Mouse (Mus musculus): Measurements from ENCODE around the gene Cntn4. TPM values are rescaled to one million over a fixed set of nuclear protein-coding genes. Genes with fewer than 3 reads are reported as not detected.

Gene Cntn4
- polyA plus RNA-seq, 1 experiment from 2014 or later: 4.6 TPM

- Histone ChIP-seq H3K36me3 (no peaks in the 10 kb centered on the region), H3K9ac (no peak overlapping the region), H3K27ac (peak overlapping the region; percentile 48; the same call in 1 of the 2 replicates), H3K4me2 (no peak overlapping the region), H3K4me1 (no peaks in the 10 kb centered on the region), H3K9me3 (replicated peaks) (no peaks in the 10 kb centered on the region), H3K27me3 (no peaks in the 10 kb centered on the region), H3K4me3 (replicated peaks) (no peak overlapping the region)
- 50% methylated on average over 3 of the region's 3 CpGs for WGBS
- ATAC-seq (replicated peaks; ENCODE audit: low FRiP score): 0 out of 2 replicates have a peak, but pooled peaks have one; percentile 46
Observed at GRCm38 (mm10) chr6:106426615-106427014, 749.2 kb downstream of the Cntn4 start.

- 84% methylated on average over 3 of the region's 3 CpGs for WGBS
- no peaks in the 10 kb centered on the region for H3K9me3 ChIP-seq (replicated peaks)
- no peaks in the 10 kb centered on the region for H3K27me3 ChIP-seq
- H3K4me3 ChIP-seq (replicated peaks): no peak overlapping the region
- H3K36me3 ChIP-seq: no peaks in the 10 kb centered on the region
- H3K4me1 ChIP-seq: no peaks in the 10 kb centered on the region
- ATAC-seq (replicated peaks; ENCODE audit: low FRiP score): no peak
- H3K4me2 ChIP-seq: no peak overlapping the region
- H3K9ac ChIP-seq: no peak overlapping the region
- no peak overlapping the region for H3K27ac ChIP-seq
Observed at GRCm38 (mm10) chr6:106431466-106431865, 754.0 kb downstream of the Cntn4 start.

- Histone ChIP-seq H3K4me3 (replicated peaks) (no peak overlapping the region), H3K36me3 (no peaks in the 10 kb centered on the region), H3K4me2 (no peak overlapping the region), H3K27me3 (no peaks in the 10 kb centered on the region), H3K9ac (no peak overlapping the region), H3K27ac (no peak overlapping the region), H3K9me3 (replicated peaks) (no peaks in the 10 kb centered on the region), H3K4me1 (no peaks in the 10 kb centered on the region)
- ATAC-seq (replicated peaks; ENCODE audit: low FRiP score): no peak
- 95% methylated on average over 1 of the region's 1 CpGs for WGBS
Observed at GRCm38 (mm10) chr6:106440786-106441185, 763.3 kb downstream of the Cntn4 start.

GRCm38 (mm10) chr6:106441246-106441645 lies 763.8 kb downstream of the Cntn4 start:
- WGBS: 76% methylated on average over 3 of the region's 3 CpGs
- Histone ChIP-seq H3K36me3 (no peaks in the 10 kb centered on the region), H3K4me3 (replicated peaks) (no peak overlapping the region), H3K27me3 (no peaks in the 10 kb centered on the region), H3K4me2 (no peak overlapping the region), H3K9ac (no peak overlapping the region), H3K4me1 (no peaks in the 10 kb centered on the region), H3K9me3 (replicated peaks) (no peaks in the 10 kb centered on the region), H3K27ac (no peak overlapping the region)
- no peak for ATAC-seq (replicated peaks; ENCODE audit: low FRiP score)

- Histone ChIP-seq H3K27me3 (no peaks in the 10 kb centered on the region), H3K27ac (no peak overlapping the region), H3K4me3 (replicated peaks) (no peak overlapping the region), H3K4me1 (no peaks in the 10 kb centered on the region), H3K36me3 (no peaks in the 10 kb centered on the region), H3K4me2 (no peak overlapping the region), H3K9ac (no peak overlapping the region), H3K9me3 (replicated peaks) (no peaks in the 10 kb centered on the region)
- WGBS: 76% methylated on average over 3 of the region's 3 CpGs
- no peak for ATAC-seq (replicated peaks; ENCODE audit: low FRiP score)
Observed at GRCm38 (mm10) chr6:106454131-106454838, 776.8 kb downstream of the Cntn4 start.

- Histone ChIP-seq H3K4me1 (no peaks in the 10 kb centered on the region), H3K4me2 (no peak overlapping the region), H3K27ac (no peak overlapping the region), H3K36me3 (no peaks in the 10 kb centered on the region), H3K9ac (no peak overlapping the region), H3K27me3 (no peaks in the 10 kb centered on the region), H3K9me3 (replicated peaks) (no peaks in the 10 kb centered on the region), H3K4me3 (replicated peaks) (no peak overlapping the region)
- WGBS: 72% methylated on average over 3 of the region's 3 CpGs
- ATAC-seq (replicated peaks; ENCODE audit: low FRiP score): no peak
Observed at GRCm38 (mm10) chr6:106455616-106456015, 778.2 kb downstream of the Cntn4 start.

GRCm38 (mm10) chr6:106458166-106458565 lies 780.7 kb downstream of the Cntn4 start:
- Histone ChIP-seq H3K4me1 (no peaks in the 10 kb centered on the region), H3K27me3 (no peaks in the 10 kb centered on the region), H3K4me2 (no peak overlapping the region), H3K4me3 (replicated peaks) (no peak overlapping the region), H3K27ac (no peak overlapping the region), H3K9ac (no peak overlapping the region), H3K9me3 (replicated peaks) (no peaks in the 10 kb centered on the region), H3K36me3 (no peaks in the 10 kb centered on the region)
- 71% methylated on average over 6 of the region's 6 CpGs for WGBS
- no peak for ATAC-seq (replicated peaks; ENCODE audit: low FRiP score)

- H3K4me3 ChIP-seq (replicated peaks): no peak overlapping the region
- H3K9ac ChIP-seq: no peak overlapping the region
- ATAC-seq (replicated peaks; ENCODE audit: low FRiP score): no peak
- no peak overlapping the region for H3K4me2 ChIP-seq
- H3K27me3 ChIP-seq: no peaks in the 10 kb centered on the region
- H3K27ac ChIP-seq: no peak overlapping the region
- no peaks in the 10 kb centered on the region for H3K9me3 ChIP-seq (replicated peaks)
- 92% methylated on average over 6 of the region's 6 CpGs for WGBS
- H3K4me1 ChIP-seq: no peaks in the 10 kb centered on the region
- no peaks in the 10 kb centered on the region for H3K36me3 ChIP-seq
Observed at GRCm38 (mm10) chr6:106462403-106462802, 784.9 kb downstream of the Cntn4 start.

- no peak overlapping the region for H3K27ac ChIP-seq
- H3K27me3 ChIP-seq: no peaks in the 10 kb centered on the region
- 88% methylated on average over 2 of the region's 2 CpGs for WGBS
- no peaks in the 10 kb centered on the region for H3K4me1 ChIP-seq
- H3K4me2 ChIP-seq: no peak overlapping the region
- H3K9ac ChIP-seq: no peak overlapping the region
- no peaks in the 10 kb centered on the region for H3K36me3 ChIP-seq
- ATAC-seq (replicated peaks; ENCODE audit: low FRiP score): no peak
- no peaks in the 10 kb centered on the region for H3K9me3 ChIP-seq (replicated peaks)
- no peak overlapping the region for H3K4me3 ChIP-seq (replicated peaks)
Observed at GRCm38 (mm10) chr6:106463857-106464256, 786.4 kb downstream of the Cntn4 start.

GRCm38 (mm10) chr6:106465766-106466165 lies 788.3 kb downstream of the Cntn4 start:
- Histone ChIP-seq H3K27me3 (no peaks in the 10 kb centered on the region), H3K27ac (no peak overlapping the region), H3K4me3 (replicated peaks) (no peak overlapping the region), H3K9me3 (replicated peaks) (no peaks in the 10 kb centered on the region), H3K4me1 (no peaks in the 10 kb centered on the region), H3K36me3 (no peaks in the 10 kb centered on the region), H3K9ac (no peak overlapping the region), H3K4me2 (no peak overlapping the region)
- no peak for ATAC-seq (replicated peaks; ENCODE audit: low FRiP score)
- 59% methylated on average over 2 of the region's 2 CpGs for WGBS

GRCm38 (mm10) chr6:106466267-106467029 lies 789.0 kb downstream of the Cntn4 start:
- Histone ChIP-seq H3K27ac (no peak overlapping the region), H3K4me3 (replicated peaks) (no peak overlapping the region), H3K36me3 (no peaks in the 10 kb centered on the region), H3K9me3 (replicated peaks) (no peaks in the 10 kb centered on the region), H3K27me3 (no peaks in the 10 kb centered on the region), H3K9ac (no peak overlapping the region), H3K4me1 (no peaks in the 10 kb centered on the region), H3K4me2 (no peak overlapping the region)
- no peak for ATAC-seq (replicated peaks; ENCODE audit: low FRiP score)
- 79% methylated on average over 5 of the region's 5 CpGs for WGBS

GRCm38 (mm10) chr6:106471840-106472608 lies 794.6 kb downstream of the Cntn4 start:
- Histone ChIP-seq H3K27me3 (no peaks in the 10 kb centered on the region), H3K4me1 (no peaks in the 10 kb centered on the region), H3K9ac (no peak overlapping the region), H3K4me2 (no peak overlapping the region), H3K27ac (no peak overlapping the region), H3K9me3 (replicated peaks) (no peaks in the 10 kb centered on the region), H3K4me3 (replicated peaks) (no peak overlapping the region), H3K36me3 (no peaks in the 10 kb centered on the region)
- no peak for ATAC-seq (replicated peaks; ENCODE audit: low FRiP score)
- WGBS: 72% methylated on average over 2 of the region's 2 CpGs
